18 mouse cellular contexts compared by ENCODE assay signal in the genomic region with DNA sequence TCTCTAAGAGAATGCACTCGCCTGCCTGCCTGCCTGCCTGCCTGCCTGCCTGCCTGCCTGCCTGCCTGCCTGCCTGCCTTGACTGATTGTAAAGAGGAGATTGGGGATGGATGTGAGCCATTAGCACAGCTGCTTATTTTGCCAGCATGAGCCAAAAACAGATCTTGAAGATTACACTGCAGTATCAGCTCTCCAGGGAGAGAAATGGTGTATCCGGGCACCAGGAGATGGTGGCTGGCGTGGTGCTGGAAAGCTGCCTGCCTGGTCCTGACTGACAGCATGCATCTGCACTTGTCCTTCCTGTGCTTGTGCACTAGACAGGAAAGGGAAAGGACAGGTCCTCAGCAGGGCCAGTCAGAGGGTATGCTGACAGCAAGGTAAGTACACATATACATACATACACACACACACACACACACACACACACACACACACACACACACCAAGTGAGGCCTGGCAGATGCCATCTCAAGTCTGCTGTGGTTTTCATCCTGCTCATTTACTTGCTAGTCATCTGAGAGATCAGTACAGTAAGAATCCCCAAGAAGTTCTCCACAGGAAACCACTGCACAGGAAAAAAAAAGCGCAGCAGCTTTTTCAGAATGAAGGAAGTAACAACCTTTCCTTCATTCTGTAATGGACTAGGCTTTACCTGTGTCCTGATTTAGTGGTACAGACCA. TPM values are rescaled to one million over a fixed set of nuclear protein-coding genes. Genes with fewer than 3 reads are reported as not detected.
DNase-seq lines count a peak whose midpoint lies in the region; ATAC-seq and TF ChIP-seq lines count a peak whose summit lies in the region.
"Had no signal": no experiment of that assay in that cellular context is flagged by ENCODE, and none has a peak within 500 bp of the region (broad histone marks: within the 10 kb centered on the region; RNA-seq: fewer than 3 reads in every experiment).

No protein-coding gene starts in this region.

- H3K9ac ChIP-seq in embryonic facial prominence, embryonic 13.5 days, result 0 out of 2 replicates have a peak overlapping the region, but pooled peaks have one; percentile 6
- H3K9ac ChIP-seq: midbrain, embryonic 13.5 days; neural tube, embryonic 12.5 days had no signal

- peaks cover 30% of the 10 kb centered on the region for H3K36me3 ChIP-seq in embryonic facial prominence, embryonic 13.5 days
- H3K36me3 ChIP-seq in embryonic facial prominence, embryonic 10.5 days (replicated peaks), result peaks cover 39% of the 10 kb centered on the region

- TF ChIP-seq POLR2A in olfactory bulb, adult 2 months (IDR thresholded peaks at IDR 0.05; ENCODE audit: insufficient read depth, low read depth, low read length), result no peak

- no peak overlapping the region for H3K27ac ChIP-seq in embryonic facial prominence, embryonic 13.5 days
- H3K27ac ChIP-seq in embryonic facial prominence, embryonic 10.5 days (replicated peaks), result no peak overlapping the region
- H3K27ac ChIP-seq in olfactory bulb, adult 2 months (ENCODE audit: insufficient read depth, low read depth, low read length), result peak overlapping the region; percentile 47; the same call in 1 of the 2 replicates
- H3K27ac ChIP-seq: kidney, postnatal 0 days; liver, embryonic 13.5 days; midbrain, embryonic 13.5 days; neural tube, embryonic 12.5 days had no signal

- TF ChIP-seq CTCF in olfactory bulb, adult 2 months (IDR thresholded peaks at IDR 0.05; ENCODE audit: insufficient read depth, low read depth, low read length), result no peak

- no peak overlapping the region for H3K4me2 ChIP-seq in embryonic facial prominence, embryonic 13.5 days
- H3K4me2 ChIP-seq: heart, embryonic 11.5 days; liver, embryonic 13.5 days; midbrain, embryonic 13.5 days; neural tube, embryonic 12.5 days had no signal

- H3K27me3 ChIP-seq in embryonic facial prominence, embryonic 13.5 days, result no peaks in the 10 kb centered on the region
- no peaks in the 10 kb centered on the region for H3K27me3 ChIP-seq in embryonic facial prominence, embryonic 10.5 days (replicated peaks; ENCODE audit: low read depth, poor library complexity, severe bottlenecking)
- H3K27me3 ChIP-seq: liver, embryonic 13.5 days; midbrain, embryonic 13.5 days; neural tube, embryonic 12.5 days had no signal

- WGBS in embryonic facial prominence, embryonic 13.5 days, result 87% methylated on average over 4 of the region's 4 CpGs
- WGBS in embryonic facial prominence, embryonic 10.5 days, result 85% methylated on average over 4 of the region's 4 CpGs
- 47% methylated on average over 4 of the region's 4 CpGs for WGBS in olfactory bulb, adult 2 months

- H3K4me3 ChIP-seq in embryonic facial prominence, embryonic 13.5 days, result no peak overlapping the region
- H3K4me3 ChIP-seq in embryonic facial prominence, embryonic 10.5 days, result no peak overlapping the region
- no peak overlapping the region for H3K4me3 ChIP-seq in olfactory bulb, adult 2 months (ENCODE audit: insufficient read depth, low read depth, low read length)
- H3K4me3 ChIP-seq: liver, embryonic 13.5 days; midbrain, embryonic 13.5 days; neural tube, embryonic 12.5 days had no signal

- no peak for DNase-seq in embryonic facial prominence, embryonic 10.5 days (ENCODE audit: low spot score)
- DNase-seq in right cerebral cortex, postnatal 25 days, result peak; percentile 11
- no peak for DNase-seq in right cerebral cortex, postnatal 36 days (ENCODE audit: low spot score in 2 of 2)
- no peak for DNase-seq in lung, postnatal 36 days
- DNase-seq in urinary bladder, postnatal 10 days (ENCODE audit: low spot score), result no peak
- DNase-seq: adrenal gland, postnatal 25 days; heart, postnatal 36 days; layer of hippocampus, adult 9-11 months; liver, embryonic 13.5 days had no signal

- H3K9me3 ChIP-seq in embryonic facial prominence, embryonic 13.5 days, result no peaks in the 10 kb centered on the region
- H3K9me3 ChIP-seq in embryonic facial prominence, embryonic 10.5 days, result no peaks in the 10 kb centered on the region
- H3K9me3 ChIP-seq: G1E; liver, embryonic 13.5 days; midbrain, embryonic 13.5 days; neural tube, embryonic 12.5 days had no signal

- ATAC-seq in embryonic facial prominence, embryonic 13.5 days (ENCODE audit: insufficient number of reproducible peaks, insufficient read depth, low FRiP score, low TSS enrichment, low read depth), result no peak
- peak; percentile 15; the same call in 1 of the 2 replicates for ATAC-seq in erythroid progenitor cell, adult 5-6 weeks (replicated peaks; ENCODE audit: low FRiP score, poor library complexity, severe bottlenecking)
- ATAC-seq: lung, postnatal 0 days; midbrain, embryonic 13.5 days had no signal

- H3K4me1 ChIP-seq in embryonic facial prominence, embryonic 13.5 days, result no peaks in the 10 kb centered on the region
- no peaks in the 10 kb centered on the region for H3K4me1 ChIP-seq in embryonic facial prominence, embryonic 10.5 days
- peaks cover 20% of the 10 kb centered on the region for H3K4me1 ChIP-seq in olfactory bulb, adult 2 months (ENCODE audit: control insufficient read depth, insufficient read depth, low read length)
- H3K4me1 ChIP-seq: neural tube, embryonic 12.5 days had no signal

RNA-seq across cellular contexts. Expression of a gene that starts 12.0 kb away (rescaled TPM):
- 12.0 and 14.5 TPM in 2 replicates for polyA plus RNA-seq in embryonic facial prominence, embryonic 13.5 days (2015; fragmentation: Nextera tagmentation; extraction: Ambion mirVana)
- 8.1 and 10.2 TPM in 2 replicates for polyA plus RNA-seq in embryonic facial prominence, embryonic 10.5 days (2016; fragmentation: Nextera tagmentation; extraction: Ambion mirVana)
- 127 and 132 TPM in 2 replicates for total RNA-seq in erythroid progenitor cell, adult 5-6 weeks (2015; ENCODE audit: low replicate concordance)
- 81.0 and 108 TPM in 2 replicates for total RNA-seq in erythroid progenitor cell, adult 5-6 weeks (2017; ENCODE audit: low replicate concordance)
- 121 TPM in 1 of 2 replicates, not detected in the other for polyA plus RNA-seq in olfactory bulb, adult 2 months (2012; ENCODE audit: insufficient read depth, insufficient read length, low replicate concordance, missing spikeins)

RNA-seq across cellular contexts. Expression of a gene that starts 47.5 kb away (rescaled TPM):
- polyA plus RNA-seq in embryonic facial prominence, embryonic 13.5 days (2015; fragmentation: Nextera tagmentation; extraction: Ambion mirVana), result 19.4 and 20.4 TPM in 2 replicates
- polyA plus RNA-seq in embryonic facial prominence, embryonic 10.5 days (2016; fragmentation: Nextera tagmentation; extraction: Ambion mirVana), result 32.1 and 35.3 TPM in 2 replicates
- total RNA-seq in erythroid progenitor cell, adult 5-6 weeks (2015; ENCODE audit: low replicate concordance), result 2.5 and 2.9 TPM in 2 replicates
- 7.8 and 10.1 TPM in 2 replicates for total RNA-seq in erythroid progenitor cell, adult 5-6 weeks (2017; ENCODE audit: low replicate concordance)
- not detected in 2 replicates for polyA plus RNA-seq in olfactory bulb, adult 2 months (2012; ENCODE audit: insufficient read depth, insufficient read length, low replicate concordance, missing spikeins)
